Mouse (Mus musculus) MEL (cell line): ENCODE results near the gene Ppp1r27. TPM values are rescaled to one million over a fixed set of nuclear protein-coding genes. Genes with fewer than 3 reads are reported as not detected.

ENCODE experiments used
- DNase-seq: peaks from one replicate; pipeline ENCODE4 v3.0.0; 2011; ENCODE audit warnings: low read depth, low spot score
- H3K27ac ChIP-seq: 2 replicates; pipeline ENCODE4 v1.5.1; 2012; ENCODE audit warnings: low read depth, mild to moderate bottlenecking, control low read depth, low read length, moderate library complexity; ENCODE audit not compliant: control insufficient read depth
- H3K27me3 ChIP-seq, 2 experiments: fragments of 150-350 bp in 1 of 2; sonication (generic) in 1 of 2; 2 replicates each; pipeline ENCODE4 v1.6.1; 2012; ENCODE audit warnings: low read length in 2 of 2, mild to moderate bottlenecking in 2 of 2, improper control_type of control experiment in 1 of 2, moderate library complexity in 1 of 2; ENCODE audit not compliant: insufficient read depth in 2 of 2, control insufficient read depth in 1 of 2
- H3K36me3 ChIP-seq, 2 experiments: 2 replicates each; pipeline ENCODE4 v1.6.1; 2012 to 2014; ENCODE audit warnings: low read length in 2 of 2, improper control_type of control experiment in 1 of 2, inconsistent platforms in 1 of 2, mild to moderate bottlenecking in 1 of 2; ENCODE audit not compliant: insufficient read depth in 2 of 2, control insufficient read depth in 1 of 2
- H3K4me1 ChIP-seq, 2 experiments: fragments of 150-350 bp in 1 of 2; sonication (generic) in 1 of 2; 2 replicates each; pipeline ENCODE4 v1.6.1; 2012; ENCODE audit warnings: low read length in 2 of 2, improper control_type of control experiment in 1 of 2, mild to moderate bottlenecking in 1 of 2; ENCODE audit not compliant: insufficient read depth in 2 of 2, control insufficient read depth in 1 of 2
- H3K4me3 ChIP-seq, 2 experiments: fragments of 150-350 bp in 1 of 2; sonication (generic) in 1 of 2; 2 replicates each; pipeline ENCODE4 v1.5.1; 2012; ENCODE audit warnings: low read depth in 2 of 2, low read length in 2 of 2, mild to moderate bottlenecking in 2 of 2, moderate library complexity in 2 of 2, control low read depth in 1 of 2, improper control_type of control experiment in 1 of 2; ENCODE audit not compliant: control insufficient read depth in 1 of 2, insufficient read depth in 1 of 2
- H3K79me2 ChIP-seq: 2 replicates; pipeline ENCODE4 v1.6.1; 2012; ENCODE audit warnings: mild to moderate bottlenecking, low read length, moderate library complexity; ENCODE audit not compliant: control insufficient read depth, poor library complexity, insufficient read depth
- H3K9ac ChIP-seq: 2 replicates; pipeline ENCODE4 v1.6.1; 2012; ENCODE audit warnings: low read depth, mild to moderate bottlenecking, control low read depth, low read length, moderate library complexity; ENCODE audit not compliant: control insufficient read depth, poor library complexity, severe bottlenecking
- H3K9me3 ChIP-seq: fragments of 150-350 bp; sonication (generic); replicated peaks from 2 replicates; pipeline ENCODE4 v1.6.1; 2012; ENCODE audit warnings: mild to moderate bottlenecking, low read length, improper control_type of control experiment, moderate library complexity; ENCODE audit not compliant: insufficient read depth
- BHLHE40 ChIP-seq: IDR thresholded peaks from 2 replicates; pipeline ENCODE4 v1.6.1; 2012; ENCODE audit warnings: low read depth, mild to moderate bottlenecking, inconsistent platforms, low read length, improper control_type of control experiment, borderline replicate concordance
- CHD1 ChIP-seq: IDR thresholded peaks from 2 replicates; pipeline ENCODE4 v1.6.1; 2012; ENCODE audit warnings: low read depth, mild to moderate bottlenecking, inconsistent platforms, low read length, improper control_type of control experiment
- CHD2 ChIP-seq: IDR thresholded peaks from 2 replicates; pipeline ENCODE4 v1.6.1; 2011; ENCODE audit warnings: low read length, improper control_type of control experiment
- CTCF ChIP-seq, 3 experiments: IDR thresholded peaks in 2 of 3; conservative IDR thresholded peaks in 1 of 3; 2 replicates each; pipeline ENCODE4 v1.5.1; 2011 to 2012; ENCODE audit warnings: low read length in 3 of 3, low read depth in 2 of 3, mild to moderate bottlenecking in 2 of 3, improper control_type of control experiment in 1 of 3, inconsistent platforms in 1 of 3, mixed read lengths in 1 of 3, moderate library complexity in 1 of 3; ENCODE audit not compliant: control insufficient read depth in 1 of 3, insufficient read depth in 1 of 3, poor library complexity in 1 of 3, severe bottlenecking in 1 of 3
- ELF1 ChIP-seq: IDR thresholded peaks from 2 replicates; pipeline ENCODE4 v1.6.1; 2014; ENCODE audit warnings: low read depth, mild to moderate bottlenecking, inconsistent platforms, low read length, improper control_type of control experiment, moderate library complexity
- ETS1 ChIP-seq: IDR thresholded peaks from 2 replicates; pipeline ENCODE4 v1.6.1; 2012; ENCODE audit warnings: low read depth, mild to moderate bottlenecking, inconsistent platforms, low read length, improper control_type of control experiment, moderate library complexity
- GABPA ChIP-seq: IDR thresholded peaks from 2 replicates; pipeline ENCODE4 v1.6.1; 2012; ENCODE audit warnings: low read depth, mild to moderate bottlenecking, inconsistent platforms, low read length, improper control_type of control experiment, moderate library complexity
- GATA1 ChIP-seq: IDR thresholded peaks from 2 replicates; pipeline ENCODE4 v1.6.1; 2011; ENCODE audit warnings: low read depth, low read length, improper control_type of control experiment
- HCFC1 ChIP-seq: IDR thresholded peaks from 2 replicates; pipeline ENCODE4 v1.6.1; 2012; ENCODE audit warnings: low read depth, mild to moderate bottlenecking, inconsistent platforms, low read length, improper control_type of control experiment, moderate library complexity
- JUND ChIP-seq: IDR thresholded peaks from 2 replicates; pipeline ENCODE4 v1.6.1; 2011; ENCODE audit warnings: low read depth, mild to moderate bottlenecking, improper control_type of control experiment, low read length
- KAT2A ChIP-seq: conservative IDR thresholded peaks from 2 replicates; pipeline ENCODE4 v1.6.1; 2012; ENCODE audit warnings: low read depth, low read length, improper control_type of control experiment, inconsistent platforms
- MAFK ChIP-seq: IDR thresholded peaks from 2 replicates; pipeline ENCODE4 v1.6.1; 2011; ENCODE audit warnings: low read depth, mild to moderate bottlenecking, low read length, improper control_type of control experiment, borderline replicate concordance
- MAZ ChIP-seq: IDR thresholded peaks from 2 replicates; pipeline ENCODE4 v1.6.1; 2012; ENCODE audit warnings: low read depth, mild to moderate bottlenecking, inconsistent platforms, low read length, improper control_type of control experiment
- MEF2A ChIP-seq: IDR thresholded peaks from 2 replicates; pipeline ENCODE4 v1.6.1; 2014; ENCODE audit warnings: low read depth, mild to moderate bottlenecking, inconsistent platforms, low read length, improper control_type of control experiment; ENCODE audit not compliant: poor library complexity, insufficient replicate concordance, severe bottlenecking; ENCODE audit errors: extremely low read depth
- MXI1 ChIP-seq: IDR thresholded peaks from 2 replicates; pipeline ENCODE4 v1.6.1; 2011; ENCODE audit warnings: mild to moderate bottlenecking, low read depth, low read length, improper control_type of control experiment
- MYB ChIP-seq: IDR thresholded peaks from 2 replicates; pipeline ENCODE4 v1.6.1; 2011; ENCODE audit warnings: mild to moderate bottlenecking, low read depth, low read length, improper control_type of control experiment
- MYC ChIP-seq: IDR thresholded peaks from 2 replicates; pipeline ENCODE4 v1.6.1; 2011; ENCODE audit warnings: low read depth, mild to moderate bottlenecking, low read length, improper control_type of control experiment, moderate library complexity
- NELFE ChIP-seq: IDR thresholded peaks from 2 replicates; pipeline ENCODE4 v1.6.1; 2011; ENCODE audit warnings: low read depth, low read length, improper control_type of control experiment
- NRF1 ChIP-seq: IDR thresholded peaks from 2 replicates; pipeline ENCODE4 v1.6.1; 2014; ENCODE audit warnings: low read depth, mild to moderate bottlenecking, inconsistent platforms, low read length, improper control_type of control experiment, moderate library complexity; ENCODE audit not compliant: poor library complexity, insufficient read depth, severe bottlenecking
- POLR2A ChIP-seq, 2 experiments: IDR thresholded peaks; 2 replicates each; pipeline ENCODE4 v1.6.1; 2011 to 2012; ENCODE audit warnings: low read length in 2 of 2, mild to moderate bottlenecking in 2 of 2, control low read depth in 1 of 2, improper control_type of control experiment in 1 of 2, low read depth in 1 of 2, moderate library complexity in 1 of 2; ENCODE audit not compliant: control insufficient read depth in 1 of 2, insufficient read depth in 1 of 2, poor library complexity in 1 of 2
- POLR2AphosphoS2 ChIP-seq: IDR thresholded peaks from 2 replicates; pipeline ENCODE4 v1.6.1; 2011; ENCODE audit warnings: low read length, improper control_type of control experiment
- POLR2AphosphoS5 ChIP-seq: IDR thresholded peaks from 2 replicates; pipeline ENCODE4 v1.6.1; 2012; ENCODE audit warnings: low read depth, borderline replicate concordance, mild to moderate bottlenecking, inconsistent platforms, low read length, moderate library complexity, mixed read lengths
- RAD21 ChIP-seq: IDR thresholded peaks from 2 replicates; pipeline ENCODE4 v1.6.1; 2011; ENCODE audit warnings: mild to moderate bottlenecking, low read depth, low read length, improper control_type of control experiment
- RCOR1 ChIP-seq: IDR thresholded peaks from 2 replicates; pipeline ENCODE4 v1.6.1; 2012; ENCODE audit warnings: low read depth, mild to moderate bottlenecking, inconsistent platforms, low read length, improper control_type of control experiment
- SIN3A ChIP-seq: IDR thresholded peaks from 2 replicates; pipeline ENCODE4 v1.6.1; 2012; ENCODE audit warnings: low read length, improper control_type of control experiment, inconsistent platforms
- SMC3 ChIP-seq: IDR thresholded peaks from 2 replicates; pipeline ENCODE4 v1.6.1; 2011; ENCODE audit warnings: low read depth, low read length, improper control_type of control experiment
- TAL1 ChIP-seq: IDR thresholded peaks from 2 replicates; pipeline ENCODE4 v1.6.1; 2012; ENCODE audit warnings: mild to moderate bottlenecking, inconsistent platforms, low read length, moderate library complexity, mixed read lengths
- TBP ChIP-seq: IDR thresholded peaks from 2 replicates; pipeline ENCODE4 v1.8.0; 2011; ENCODE audit warnings: low read depth, low read length, improper control_type of control experiment
- TCF12 ChIP-seq: IDR thresholded peaks from 2 replicates; pipeline ENCODE4 v1.6.1; 2014; ENCODE audit warnings: low read depth, mild to moderate bottlenecking, inconsistent platforms, low read length, improper control_type of control experiment, moderate library complexity
- UBTF ChIP-seq: IDR thresholded peaks from 2 replicates; pipeline ENCODE4 v1.6.1; 2012; ENCODE audit warnings: low read depth, mild to moderate bottlenecking, inconsistent platforms, low read length, improper control_type of control experiment, moderate library complexity, borderline replicate concordance; ENCODE audit not compliant: insufficient read depth
- USF1 ChIP-seq: IDR thresholded peaks from 2 replicates; pipeline ENCODE4 v1.6.1; 2014; ENCODE audit warnings: low read depth, mild to moderate bottlenecking, inconsistent platforms, low read length, improper control_type of control experiment, moderate library complexity
- USF2 ChIP-seq, 2 experiments: IDR thresholded peaks; 2 replicates each; pipeline ENCODE4 v1.6.1; 2011 to 2012; ENCODE audit warnings: improper control_type of control experiment in 2 of 2, low read length in 2 of 2, borderline replicate concordance in 1 of 2, inconsistent platforms in 1 of 2, low read depth in 1 of 2, mild to moderate bottlenecking in 1 of 2; ENCODE audit not compliant: insufficient read depth in 1 of 2
- ZC3H11A ChIP-seq: IDR thresholded peaks from 2 replicates; pipeline ENCODE4 v1.6.1; 2012; ENCODE audit warnings: low read depth, mild to moderate bottlenecking, inconsistent platforms, low read length, improper control_type of control experiment
- ZMIZ1 ChIP-seq: IDR thresholded peaks from 2 replicates; pipeline ENCODE4 v1.6.1; 2012; ENCODE audit warnings: low read depth, mild to moderate bottlenecking, inconsistent platforms, low read length, improper control_type of control experiment, moderate library complexity
- ZNF384 ChIP-seq: IDR thresholded peaks from 2 replicates; pipeline ENCODE4 v1.6.1; 2012; ENCODE audit warnings: low read depth, mild to moderate bottlenecking, inconsistent platforms, low read length, improper control_type of control experiment
- polyA plus RNA-seq, 2 experiments: library from polyadenylated mRNA; stranded (reverse) in 1 of 2; unstranded in 1 of 2; fragments of >175 nt in 1 of 2; fragments of >200 nt in 1 of 2; gene quantifications; 2 replicates each; pipeline versions ENCODE4 v1.2.1 to v1.2.4; 2012; ENCODE audit warnings: low replicate concordance in 2 of 2, low read depth in 1 of 2; ENCODE audit not compliant: insufficient read length in 2 of 2, insufficient read depth in 1 of 2, missing spikeins in 1 of 2
- total RNA-seq: library from RNA; depleted of rRNA; stranded (reverse); fragments of 300-350 nt; gene quantifications from 2 replicates; pipeline ENCODE4 v1.2.3, GENCODE M21; 2012

Ppp1r27 gene
- total and polyA plus RNA-seq, 3 experiments, result not detected

- peak; percentile 94 for DNase-seq
- H3K27me3 ChIP-seq, result no peaks in the 10 kb centered on the region
- peaks cover 0 to 20% of the 10 kb centered on the region in 2 experiments; a peak in 2 of 4 replicates for H3K36me3 ChIP-seq
- peaks cover 21 to 32% of the 10 kb centered on the region in 2 experiments for H3K4me1 ChIP-seq
- peak overlapping the region; percentile 85 for H3K9ac ChIP-seq
- H3K27ac ChIP-seq, result peak overlapping the region; percentile 91
- H3K4me3 ChIP-seq, result peak overlapping the region; percentile 55 to 75
- H3K79me2 ChIP-seq, result no peaks in the 10 kb centered on the region; the same call in 1 of the 2 replicates
- H3K9me3 ChIP-seq, result no peaks in the 10 kb centered on the region
- TF ChIP-seq TAL1 (peak; percentile 31), KAT2A (0 out of 2 replicates have a peak, but pooled peaks have one; percentile 31), MAFK (0 out of 2 replicates have a peak, but pooled peaks have one; percentile 17), GABPA (no peak), POLR2A (IDR thresholded peaks at IDR 0.05; ENCODE audit: control insufficient read depth in 1 of 2, insufficient read depth in 1 of 2, low read depth in 1 of 2, low read length in 2 of 2, poor library complexity in 1 of 2) (peak; percentile 61 to 88; a peak in 3 of 4 replicates), MYB (peak; percentile 70; the same call in 1 of the 2 replicates), USF1 (no peak; the same call in 1 of the 2 replicates), MYC (peak; percentile 96), CHD1 (peak; percentile 74; the same call in 1 of the 2 replicates), CHD2 (peak; percentile 88), BHLHE40 (peak; percentile 70), NRF1 (no peak), UBTF (no peak), ELF1 (peak; percentile 66; the same call in 1 of the 2 replicates), CTCF (IDR thresholded peaks at IDR 0.05 in 2 of 3, conservative IDR thresholded peaks at IDR 0.05 in 1 of 3; ENCODE audit: control insufficient read depth in 1 of 3, insufficient read depth in 1 of 3, low read depth in 2 of 3, low read length in 3 of 3, poor library complexity in 1 of 3, severe bottlenecking in 1 of 3) (no peak), HCFC1 (peak; percentile 74), SIN3A (peak; percentile 89), ZC3H11A (no peak), POLR2AphosphoS5 (no peak), ZMIZ1 (peak; percentile 85; the same call in 1 of the 2 replicates), RAD21 (no peak), MEF2A (no peak), SMC3 (peak; percentile 19; the same call in 1 of the 2 replicates), MXI1 (peak; percentile 94), TCF12 (peak; percentile 60), RCOR1 (peak; percentile 56; the same call in 1 of the 2 replicates), JUND (no peak), TBP (peak; percentile 86), NELFE (peak; percentile 77), POLR2AphosphoS2 (peak; percentile 82; the same call in 1 of the 2 replicates), GATA1 (peak; percentile 47), MAZ (peak; percentile 96), ZNF384 (no peak), ETS1 (peak; percentile 63; the same call in 1 of the 2 replicates), USF2 (IDR thresholded peaks at IDR 0.05; ENCODE audit: borderline replicate concordance in 1 of 2, insufficient read depth in 1 of 2, low read depth in 1 of 2, low read length in 2 of 2) (no peak)
Observed at GRCm38 (mm10) chr11:120510375-120511030, 40.4 kb downstream of the Ppp1r27 start.
